Mouse (Mus musculus): Measurements from ENCODE around the gene Nipal4. TPM values are rescaled to one million over a fixed set of nuclear protein-coding genes. Genes with fewer than 3 reads are reported as not detected.

Gene Nipal4
- polyA plus RNA-seq, 1 experiment from 2014 or later = 3.1 TPM

GRCm38 (mm10) chr11:46145163-46145875 is 21.0 kb downstream of the Nipal4 start:
- no peak overlapping the region for H3K9ac ChIP-seq
- no peaks in the 10 kb centered on the region for H3K9me3 ChIP-seq
- no peaks in the 10 kb centered on the region for H3K4me1 ChIP-seq (replicated peaks)
- H3K4me2 ChIP-seq (replicated peaks) = no peak overlapping the region
- no peak overlapping the region for H3K27ac ChIP-seq
- no peak overlapping the region for H3K4me3 ChIP-seq (replicated peaks)
- H3K27me3 ChIP-seq (replicated peaks) = no peaks in the 10 kb centered on the region
- H3K36me3 ChIP-seq = peaks cover 11% of the 10 kb centered on the region
- 87% methylated on average over 11 of the region's 11 CpGs for whole genome bisulfite sequencing
- ATAC-seq = no peak

- no peaks in the 10 kb centered on the region for H3K4me1 ChIP-seq (replicated peaks)
- no peak overlapping the region for H3K4me3 ChIP-seq (replicated peaks)
- 75% methylated on average over 6 of the region's 6 CpGs for WGBS
- H3K27ac ChIP-seq = no peak overlapping the region
- peaks cover 17% of the 10 kb centered on the region for H3K36me3 ChIP-seq
- no peak for ATAC-seq
- no peaks in the 10 kb centered on the region for H3K27me3 ChIP-seq (replicated peaks)
- no peak overlapping the region for H3K4me2 ChIP-seq (replicated peaks)
- no peak overlapping the region for H3K9ac ChIP-seq
- no peaks in the 10 kb centered on the region for H3K9me3 ChIP-seq
Measured at GRCm38 (mm10) chr11:46143342-46143741, 23.0 kb downstream of the Nipal4 start.

GRCm38 (mm10) chr11:46134899-46135298 is 31.4 kb downstream of the Nipal4 start:
- Histone ChIP-seq H3K4me1 (replicated peaks) (no peaks in the 10 kb centered on the region), H3K4me3 (replicated peaks) (no peak overlapping the region), H3K27me3 (replicated peaks) (no peaks in the 10 kb centered on the region), H3K36me3 (peaks cover 6% of the 10 kb centered on the region), H3K27ac (no peak overlapping the region), H3K9ac (no peak overlapping the region), H3K9me3 (no peaks in the 10 kb centered on the region), H3K4me2 (replicated peaks) (no peak overlapping the region)
- no peak for ATAC-seq
- WGBS = 95% methylated on average over 2 of the region's 2 CpGs

GRCm38 (mm10) chr11:46131022-46131986 is 35.0 kb downstream of the Nipal4 start:
- H3K27ac ChIP-seq = no peak overlapping the region
- peaks cover 9% of the 10 kb centered on the region; the same call in 1 of the 2 replicates for H3K36me3 ChIP-seq
- no peaks in the 10 kb centered on the region for H3K4me1 ChIP-seq (replicated peaks)
- no peak for ATAC-seq
- 92% methylated on average over 17 of the region's 17 CpGs for WGBS
- no peak overlapping the region for H3K4me3 ChIP-seq (replicated peaks)
- H3K27me3 ChIP-seq (replicated peaks) = no peaks in the 10 kb centered on the region
- H3K4me2 ChIP-seq (replicated peaks) = no peak overlapping the region
- no peaks in the 10 kb centered on the region for H3K9me3 ChIP-seq
- no peak overlapping the region for H3K9ac ChIP-seq

GRCm38 (mm10) chr11:46128548-46128945 is 37.8 kb downstream of the Nipal4 start:
- 79% methylated on average over 9 of the region's 9 CpGs for whole genome bisulfite sequencing
- Histone ChIP-seq H3K9ac (no peak overlapping the region), H3K27ac (no peak overlapping the region), H3K4me1 (replicated peaks) (no peaks in the 10 kb centered on the region), H3K36me3 (peaks cover 9% of the 10 kb centered on the region), H3K4me2 (replicated peaks) (no peak overlapping the region), H3K27me3 (replicated peaks) (no peaks in the 10 kb centered on the region), H3K9me3 (no peaks in the 10 kb centered on the region), H3K4me3 (replicated peaks) (no peak overlapping the region)
- ATAC-seq = no peak

GRCm38 (mm10) chr11:46127621-46128547 is 38.4 kb downstream of the Nipal4 start:
- H3K4me1 ChIP-seq (replicated peaks) = no peaks in the 10 kb centered on the region
- 75% methylated on average over 15 of the region's 15 CpGs for WGBS
- no peaks in the 10 kb centered on the region for H3K9me3 ChIP-seq
- ATAC-seq = peak; percentile 73
- no peak overlapping the region for H3K27ac ChIP-seq
- H3K36me3 ChIP-seq = peaks cover 9% of the 10 kb centered on the region
- no peak overlapping the region for H3K4me2 ChIP-seq (replicated peaks)
- H3K4me3 ChIP-seq (replicated peaks) = no peak overlapping the region
- H3K9ac ChIP-seq = no peak overlapping the region
- H3K27me3 ChIP-seq (replicated peaks) = no peaks in the 10 kb centered on the region

- no peak overlapping the region for H3K9ac ChIP-seq
- ATAC-seq = no peak
- H3K27me3 ChIP-seq (replicated peaks) = no peaks in the 10 kb centered on the region
- H3K9me3 ChIP-seq = no peaks in the 10 kb centered on the region
- no peaks in the 10 kb centered on the region for H3K4me1 ChIP-seq (replicated peaks)
- no peak overlapping the region for H3K27ac ChIP-seq
- H3K4me2 ChIP-seq (replicated peaks) = no peak overlapping the region
- no peak overlapping the region for H3K4me3 ChIP-seq (replicated peaks)
- WGBS = 87% methylated on average over 11 of the region's 11 CpGs
- H3K36me3 ChIP-seq = peaks cover 9% of the 10 kb centered on the region
Measured at GRCm38 (mm10) chr11:46126827-46127410, 39.4 kb downstream of the Nipal4 start.

- H3K36me3 ChIP-seq = peaks cover 9% of the 10 kb centered on the region
- H3K9me3 ChIP-seq = no peaks in the 10 kb centered on the region
- no peak overlapping the region for H3K4me3 ChIP-seq (replicated peaks)
- ATAC-seq = no peak
- H3K4me1 ChIP-seq (replicated peaks) = no peaks in the 10 kb centered on the region
- H3K27ac ChIP-seq = no peak overlapping the region
- H3K4me2 ChIP-seq (replicated peaks) = no peak overlapping the region
- H3K9ac ChIP-seq = no peak overlapping the region
- H3K27me3 ChIP-seq (replicated peaks) = no peaks in the 10 kb centered on the region
- 86% methylated on average over 7 of the region's 7 CpGs for WGBS
Measured at GRCm38 (mm10) chr11:46126317-46126716, 40.0 kb downstream of the Nipal4 start.

- Histone ChIP-seq H3K27ac (no peak overlapping the region), H3K36me3 (peaks cover 9% of the 10 kb centered on the region), H3K4me3 (replicated peaks) (no peak overlapping the region), H3K27me3 (replicated peaks) (no peaks in the 10 kb centered on the region), H3K4me1 (replicated peaks) (no peaks in the 10 kb centered on the region), H3K9me3 (no peaks in the 10 kb centered on the region), H3K4me2 (replicated peaks) (no peak overlapping the region), H3K9ac (no peak overlapping the region)
- WGBS = 94% methylated on average over 7 of the region's 7 CpGs
- no peak for ATAC-seq
Measured at GRCm38 (mm10) chr11:46125835-46126229, 40.5 kb downstream of the Nipal4 start.

GRCm38 (mm10) chr11:46125093-46125834 is 41.0 kb downstream of the Nipal4 start:
- H3K4me3 ChIP-seq (replicated peaks) = no peak overlapping the region
- no peak overlapping the region for H3K27ac ChIP-seq
- H3K36me3 ChIP-seq = peaks cover 5% of the 10 kb centered on the region
- no peaks in the 10 kb centered on the region for H3K4me1 ChIP-seq (replicated peaks)
- no peaks in the 10 kb centered on the region for H3K27me3 ChIP-seq (replicated peaks)
- H3K4me2 ChIP-seq (replicated peaks) = no peak overlapping the region
- H3K9me3 ChIP-seq = no peaks in the 10 kb centered on the region
- WGBS = 86% methylated on average over 12 of the region's 12 CpGs
- no peak for ATAC-seq
- no peak overlapping the region for H3K9ac ChIP-seq

GRCm38 (mm10) chr11:46123328-46123866 is 42.9 kb downstream of the Nipal4 start:
- WGBS = 88% methylated on average over 8 of the region's 8 CpGs
- Histone ChIP-seq H3K27ac (no peak overlapping the region), H3K4me3 (replicated peaks) (no peak overlapping the region), H3K4me2 (replicated peaks) (no peak overlapping the region), H3K9me3 (no peaks in the 10 kb centered on the region), H3K27me3 (replicated peaks) (no peaks in the 10 kb centered on the region), H3K9ac (no peak overlapping the region), H3K36me3 (peaks cover 6% of the 10 kb centered on the region), H3K4me1 (replicated peaks) (no peaks in the 10 kb centered on the region)
- ATAC-seq = no peak

Data from intestine, embryonic 15.5 days (tissue).